Mouse (Mus musculus) G1E (cell line): ENCODE data around the gene Ggt6. TPM values are rescaled to one million over a fixed set of nuclear protein-coding genes. Genes with fewer than 3 reads are reported as not detected.

Source experiments
- ATAC-seq: 2 replicates; pipeline ENCODE4 v1.8.0; 2016; ENCODE audit warnings: mild to moderate bottlenecking; ENCODE audit not compliant: insufficient number of reproducible peaks, poor library complexity, low FRiP score, severe bottlenecking; ENCODE audit errors: extremely low read depth
- DNase-seq: peaks from one replicate; pipeline ENCODE4 v3.0.0; 2012; ENCODE audit warnings: low spot score
- H3K27me3 ChIP-seq: 2 replicates; pipeline ENCODE4 v1.6.1; 2012; ENCODE audit warnings: mild to moderate bottlenecking, low read length, inconsistent platforms; ENCODE audit not compliant: insufficient read depth
- H3K36me3 ChIP-seq: replicated peaks from 2 replicates; pipeline ENCODE3; 2012; ENCODE audit warnings: mild to moderate bottlenecking, inconsistent platforms
- H3K4me1 ChIP-seq: 2 replicates; pipeline ENCODE4 v1.6.1; 2012; ENCODE audit warnings: low read depth, low read length, inconsistent platforms, mixed read lengths; ENCODE audit not compliant: insufficient read depth
- H3K4me3 ChIP-seq: 2 replicates; pipeline ENCODE4 v1.5.1; 2012; ENCODE audit warnings: low read depth, mild to moderate bottlenecking, inconsistent platforms, low read length, moderate library complexity, mixed read lengths
- H3K9me3 ChIP-seq: replicated peaks from 2 replicates; pipeline ENCODE4 v1.6.1; 2012; ENCODE audit warnings: inconsistent platforms
- CTCF ChIP-seq: IDR thresholded peaks from 2 replicates; pipeline ENCODE4 v1.5.1; 2012; ENCODE audit warnings: low read depth, low read length, inconsistent platforms, mixed read lengths
- GATA1 ChIP-seq: IDR thresholded peaks from 2 replicates; pipeline ENCODE4 v1.6.1; 2012; ENCODE audit warnings: borderline replicate concordance, low read length, inconsistent platforms, mixed read lengths
- GATA2 ChIP-seq: IDR thresholded peaks from 2 replicates; pipeline ENCODE4 v1.6.1; 2012; ENCODE audit warnings: low read depth, low read length, inconsistent platforms, borderline replicate concordance
- POLR2AphosphoS5 ChIP-seq: IDR thresholded peaks from 2 replicates; pipeline ENCODE4 v1.6.1; 2012; ENCODE audit warnings: low read depth, low read length, inconsistent platforms; ENCODE audit not compliant: insufficient replicate concordance
- TAL1 ChIP-seq: conservative IDR thresholded peaks from 2 replicates; pipeline ENCODE4 v1.6.1; 2012; ENCODE audit warnings: low read depth, low read length, inconsistent platforms, mixed read lengths
- polyA plus RNA-seq: library from polyadenylated mRNA; stranded (reverse); fragments of >175 nt; gene quantifications from 2 replicates; pipeline ENCODE4 v1.2.3, GENCODE M21; 2012
- total RNA-seq, 2 experiments: library from RNA; stranded (forward) in 1 of 2; stranded (reverse) in 1 of 2; fragments of 200-1000 nt in 1 of 2; fragments of >200 nt in 1 of 2; fragmentation: Nextera tagmentation in 1 of 2; gene quantifications; 2 replicates each; pipeline ENCODE4 v1.2.3; 2014 to 2017

The Ggt6 gene
- total and polyA plus RNA-seq, 3 experiments = 0.05 TPM; not detected in 2

DNA sequence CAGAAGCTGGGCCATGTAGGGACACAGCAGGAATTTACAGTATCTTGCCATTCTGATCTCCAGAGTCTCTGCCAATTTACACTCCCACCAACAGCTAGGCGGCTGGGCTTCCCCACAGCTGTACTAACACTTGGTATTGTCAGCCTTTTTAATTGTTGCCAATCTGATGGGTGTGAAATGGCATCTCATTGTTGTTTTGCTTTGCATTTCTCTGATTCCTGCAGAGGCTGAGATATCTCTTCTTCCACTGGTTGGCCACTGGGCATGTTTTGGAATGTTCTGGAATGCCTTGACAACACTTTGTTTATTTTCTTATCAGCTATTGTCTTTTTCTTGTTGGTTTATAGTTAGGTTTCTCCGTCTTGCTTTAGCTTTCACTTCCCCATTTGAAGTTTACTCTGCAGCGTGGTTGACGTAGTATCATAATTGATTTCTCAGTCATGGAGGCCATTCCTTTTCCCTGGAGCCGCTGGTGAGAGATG, 26.2 kb downstream of the Ggt6 start:
- H3K9me3 ChIP-seq = no peaks in the 10 kb centered on the region
- no peak overlapping the region for H3K4me3 ChIP-seq
- DNase-seq (no peak), ATAC-seq (no peak)
- TF ChIP-seq GATA2 = no peak
- no peak for TF ChIP-seq GATA1
- TF ChIP-seq CTCF = no peak
- no peak for TF ChIP-seq POLR2AphosphoS5
- no peak for TF ChIP-seq TAL1
- H3K4me1 ChIP-seq = peaks cover 99% of the 10 kb centered on the region
- H3K36me3 ChIP-seq = peaks cover 100% of the 10 kb centered on the region
- H3K27me3 ChIP-seq = no peaks in the 10 kb centered on the region

DNA sequence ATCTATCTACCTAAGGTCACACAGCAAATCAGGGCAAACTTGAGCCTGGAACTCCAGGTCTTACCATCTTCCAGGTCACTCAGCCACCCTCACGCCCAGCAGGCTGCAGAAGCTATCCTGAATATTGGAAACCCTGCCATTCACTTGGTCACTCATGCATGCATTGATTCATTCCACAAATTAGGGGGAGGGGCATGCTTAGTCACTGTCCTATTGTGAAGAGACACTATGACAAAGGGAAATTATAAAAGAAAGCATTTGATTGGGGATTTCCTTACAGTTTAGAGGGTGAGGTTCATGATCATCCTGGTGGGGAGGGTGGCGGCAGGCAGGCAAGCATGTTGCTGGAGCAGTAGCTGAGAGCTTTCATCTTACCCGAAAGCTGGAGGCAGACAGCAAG, 29.5 kb downstream of the Ggt6 start:
- TF ChIP-seq GATA2 (no peak), CTCF (no peak)
- Histone ChIP-seq H3K4me1 (peaks cover 99% of the 10 kb centered on the region), H3K4me3 (no peak overlapping the region), H3K36me3 (peaks cover 87% of the 10 kb centered on the region), H3K9me3 (no peaks in the 10 kb centered on the region), H3K27me3 (no peaks in the 10 kb centered on the region)
- no peak for DNase-seq
- no peak; the same call in 1 of the 2 replicates for ATAC-seq

DNA sequence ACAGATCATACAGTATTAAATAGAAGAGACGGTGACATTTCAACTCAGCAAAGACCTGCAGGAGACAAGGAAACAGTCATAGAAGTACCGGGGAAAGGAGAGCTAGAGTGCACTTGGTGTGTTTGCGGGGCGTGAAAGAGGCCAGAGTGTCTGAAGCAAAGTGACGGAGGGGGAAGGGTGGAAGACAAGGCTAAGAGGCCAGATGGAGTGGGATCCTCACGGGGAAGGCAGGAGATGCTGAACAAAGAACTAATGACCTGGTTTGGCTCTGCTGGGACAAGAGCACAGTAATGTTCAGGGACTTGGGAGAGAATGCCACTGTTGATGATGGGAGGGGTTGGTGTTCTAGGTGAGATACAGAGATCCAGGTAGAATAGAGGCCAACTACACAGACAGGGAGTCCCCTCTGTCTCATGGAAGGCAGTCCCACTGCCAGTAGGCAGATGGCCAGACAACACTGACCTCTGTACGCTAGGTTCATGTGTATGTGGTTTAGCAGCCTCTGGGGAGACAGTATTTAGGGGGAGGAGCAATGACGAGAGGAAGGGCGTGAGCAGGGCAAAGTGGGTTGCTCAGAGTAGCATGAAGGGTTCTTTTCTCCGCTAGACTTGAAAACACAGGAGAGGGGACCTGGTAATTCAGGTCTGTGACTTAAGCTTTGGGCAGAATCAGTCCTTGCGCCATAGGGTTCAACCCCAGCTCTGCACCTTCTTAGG, 30.8 kb downstream of the Ggt6 start:
- peaks cover 86% of the 10 kb centered on the region for H3K36me3 ChIP-seq
- no peaks in the 10 kb centered on the region for H3K9me3 ChIP-seq
- ATAC-seq = peak; percentile 40; the same call in 1 of the 2 replicates
- DNase-seq = no peak
- H3K4me3 ChIP-seq = peak overlapping the region; percentile 56; the same call in 1 of the 2 replicates
- H3K4me1 ChIP-seq = peaks cover 99% of the 10 kb centered on the region
- no peaks in the 10 kb centered on the region for H3K27me3 ChIP-seq
- TF ChIP-seq POLR2AphosphoS5 (peak; percentile 57; the same call in 1 of the 2 replicates), GATA1 (no peak), GATA2 (no peak)

- ATAC-seq = peak; percentile 75
- no peaks in the 10 kb centered on the region for H3K9me3 ChIP-seq
- peak overlapping the region; percentile 56; the same call in 1 of the 2 replicates for H3K4me3 ChIP-seq
- no peaks in the 10 kb centered on the region for H3K27me3 ChIP-seq
- DNase-seq = peak; percentile 68
- TF ChIP-seq CTCF (no peak), GATA2 (no peak), POLR2AphosphoS5 (no peak; the same call in 1 of the 2 replicates), TAL1 (peak; percentile 61), GATA1 (no peak)
- peaks cover 99% of the 10 kb centered on the region for H3K4me1 ChIP-seq
- H3K36me3 ChIP-seq = peaks cover 86% of the 10 kb centered on the region
These were observed 31.6 kb downstream of the Ggt6 start for GRCm38 (mm10) chr11:72466694-72467507.

GRCm38 (mm10) chr11:72468525-72468924, 33.2 kb downstream of the Ggt6 start:
- DNase-seq = no peak
- H3K9me3 ChIP-seq = no peaks in the 10 kb centered on the region
- no peak for ATAC-seq
- H3K4me3 ChIP-seq = peak overlapping the region; percentile 45; the same call in 1 of the 2 replicates
- peaks cover 86% of the 10 kb centered on the region for H3K36me3 ChIP-seq
- TF ChIP-seq GATA1 (no peak), TAL1 (no peak), GATA2 (no peak)
- no peaks in the 10 kb centered on the region for H3K27me3 ChIP-seq
- peaks cover 99% of the 10 kb centered on the region for H3K4me1 ChIP-seq

GRCm38 (mm10) chr11:72469217-72469616, 33.9 kb downstream of the Ggt6 start:
- no peaks in the 10 kb centered on the region for H3K27me3 ChIP-seq
- no peak for ATAC-seq
- TF ChIP-seq GATA2 (no peak), POLR2AphosphoS5 (no peak), TAL1 (no peak), GATA1 (no peak), CTCF (no peak)
- DNase-seq = no peak
- H3K4me3 ChIP-seq = peak overlapping the region; percentile 56; the same call in 1 of the 2 replicates
- peaks cover 86% of the 10 kb centered on the region for H3K36me3 ChIP-seq
- H3K9me3 ChIP-seq = no peaks in the 10 kb centered on the region
- peaks cover 100% of the 10 kb centered on the region for H3K4me1 ChIP-seq
